Mouse (Mus musculus) megakaryocyte, embryonic 14.5 days (primary cell): ENCODE measurements around the gene Ccdc87.

Source experiments
- FLI1 ChIP-seq: IDR thresholded peaks from 2 replicates; pipeline ENCODE4 v1.6.1; 2012; ENCODE audit warnings: low read length, inconsistent platforms, mixed read lengths
- GATA1 ChIP-seq: IDR thresholded peaks from 3 replicates; pipeline ENCODE4 v1.6.1; 2012; ENCODE audit warnings: mixed read lengths, low read length, inconsistent platforms, borderline replicate concordance

- no peak for TF ChIP-seq FLI1
- no peak for TF ChIP-seq GATA1
These were observed 37.1 kb downstream of the Ccdc87 start for GRCm38 (mm10) chr19:4876241-4876640.
